Mouse (Mus musculus) kidney, adult 9 months (tissue): ENCODE data around the gene Fndc4.

Source experiments
- DNase-seq: peaks from one replicate; pipeline ENCODE4 v3.0.0; 2022

Fndc4 gene

GRCm38 (mm10) chr5:31295606-31296141 lies at the start of gene Fndc4:
Fndc4 (minus strand) TSS chr5:31296080.
- DNase-seq = no peak

- peak; percentile 84 for DNase-seq
These were observed 32.4 kb upstream of the Fndc4 start for GRCm38 (mm10) chr5:31328255-31328654.

- DNase-seq = peak; percentile 17
These were observed 31.0 kb upstream of the Fndc4 start for GRCm38 (mm10) chr5:31326850-31327249.

GRCm38 (mm10) chr5:31324085-31324484 lies 28.2 kb upstream of the Fndc4 start:
- no peak for DNase-seq

- peak; percentile 57 for DNase-seq
These were observed 26.9 kb upstream of the Fndc4 start for GRCm38 (mm10) chr5:31322776-31323175.

GRCm38 (mm10) chr5:31312806-31313205 lies 16.9 kb upstream of the Fndc4 start:
- DNase-seq = no peak

- no peak for DNase-seq
These were observed 7.2 kb upstream of the Fndc4 start for GRCm38 (mm10) chr5:31303093-31303492.

GRCm38 (mm10) chr5:31301866-31302265 lies 6.0 kb upstream of the Fndc4 start:
- no peak for DNase-seq

- no peak for DNase-seq
These were observed 2.6 kb upstream of the Fndc4 start for GRCm38 (mm10) chr5:31298486-31298885.

GRCm38 (mm10) chr5:31297981-31298380 lies 2.1 kb upstream of the Fndc4 start:
- peak; percentile 38 for DNase-seq

GRCm38 (mm10) chr5:31297047-31297757 lies 1.3 kb upstream of the Fndc4 start, which contains the start of gene Gckr:
Gckr (plus strand) TSS chr5:31297443.
- no peak for DNase-seq

GRCm38 (mm10) chr5:31294964-31295605 lies 795 bp downstream of the Fndc4 start:
- no peak for DNase-seq

- no peak for DNase-seq
These were observed 4.6 kb downstream of the Fndc4 start for GRCm38 (mm10) chr5:31291361-31291688.

GRCm38 (mm10) chr5:31290521-31291360 lies 5.1 kb downstream of the Fndc4 start, which contains the start of gene Ift172:
Ift172 (minus strand) TSS chr5:31291116.
- DNase-seq = peak; percentile 97

GRCm38 (mm10) chr5:31289626-31290230 lies 6.2 kb downstream of the Fndc4 start:
- no peak for DNase-seq

GRCm38 (mm10) chr5:31288655-31289054 lies 7.2 kb downstream of the Fndc4 start:
- DNase-seq = no peak

GRCm38 (mm10) chr5:31288225-31288624 lies 7.7 kb downstream of the Fndc4 start:
- no peak for DNase-seq

- no peak for DNase-seq
These were observed 16.5 kb downstream of the Fndc4 start for GRCm38 (mm10) chr5:31279245-31279988.

- DNase-seq = no peak
These were observed 22.9 kb downstream of the Fndc4 start for GRCm38 (mm10) chr5:31273018-31273417.

- no peak for DNase-seq
These were observed 28.2 kb downstream of the Fndc4 start for GRCm38 (mm10) chr5:31267686-31268085.

GRCm38 (mm10) chr5:31266101-31266500 lies 29.8 kb downstream of the Fndc4 start:
- no peak for DNase-seq

GRCm38 (mm10) chr5:31257616-31258015 lies 38.3 kb downstream of the Fndc4 start:
- DNase-seq = no peak
